17 mouse cellular contexts compared by ENCODE assay signal in genomic region chr3:49643871-49644270, GRCm38 (mm10).
DNase-seq lines count a peak whose midpoint lies in the region; ATAC-seq lines count a peak whose summit lies in the region.
"Had no signal": no experiment of that assay in that cellular context is flagged by ENCODE, and none has a peak within 500 bp of the region (broad histone marks: within the 10 kb centered on the region; RNA-seq: fewer than 3 reads in every experiment).

No protein-coding gene starts in this region.

- no peak overlapping the region for H3K9ac ChIP-seq in heart, embryonic 15.5 days
- no peak overlapping the region for H3K9ac ChIP-seq in intestine, embryonic 15.5 days
- H3K9ac ChIP-seq: forebrain, embryonic 13.5 days; lung, embryonic 14.5 days had no signal

- peak overlapping the region; percentile 53 for H3K27ac ChIP-seq in heart, embryonic 15.5 days
- H3K27ac ChIP-seq in intestine, embryonic 15.5 days = 0 out of 2 replicates have a peak overlapping the region, but pooled peaks have one; percentile 17
- H3K27ac ChIP-seq: forebrain, embryonic 13.5 days; kidney, postnatal 0 days had no signal

- intact Hi-C loops in heart, postnatal 25 days (cut with DNase I) = loop anchor here (10.0 kb wide), 1 partner anchor 111 kb away; the partner anchor contains the start of gene Pcdh18

- 0 out of 2 replicates have a peak, but pooled peaks have one; percentile 37 for ATAC-seq in heart, embryonic 15.5 days (replicated peaks; ENCODE audit: insufficient number of reproducible peaks, insufficient read depth, low FRiP score, low read depth)
- ATAC-seq in intestine, embryonic 15.5 days = no peak
- ATAC-seq: forebrain, embryonic 13.5 days; Patski had no signal

- no peaks in the 10 kb centered on the region for H3K9me3 ChIP-seq in heart, embryonic 15.5 days (replicated peaks)
- no peaks in the 10 kb centered on the region for H3K9me3 ChIP-seq in intestine, embryonic 15.5 days
- H3K9me3 ChIP-seq: forebrain, embryonic 13.5 days had no signal

- 87% methylated on average over 8 of the region's 8 CpGs for WGBS in heart, embryonic 15.5 days
- WGBS in intestine, embryonic 15.5 days = 90% methylated on average over 8 of the region's 8 CpGs

- H3K4me3 ChIP-seq in heart, embryonic 15.5 days = no peak overlapping the region
- no peak overlapping the region for H3K4me3 ChIP-seq in intestine, embryonic 15.5 days (replicated peaks)
- H3K4me3 ChIP-seq: forebrain, embryonic 13.5 days had no signal

- no peak for DNase-seq in heart, postnatal 25 days (ENCODE audit: low spot score)
- DNase-seq in 3134 (ENCODE audit: extremely low read depth, insufficient read length, low spot score) (peak; percentile 10), ES-CJ7 (ENCODE audit: low read depth, low spot score) (peak; percentile 8)
- no peak for DNase-seq in cerebellum, adult 11 months
- DNase-seq in spleen, adult 12 weeks (ENCODE audit: low spot score) = no peak
- DNase-seq in right cerebral cortex, postnatal 10 days (ENCODE audit: low spot score in 2 of 2) = no peak
- DNase-seq: adrenal gland, adult 8-10 months; cerebellum, adult 9-11 months; embryo, embryonic 11 days; right cerebral cortex, postnatal 25 days; thymus, postnatal 14 days had no signal

- no peak overlapping the region for H3K4me2 ChIP-seq in heart, embryonic 15.5 days
- H3K4me2 ChIP-seq in intestine, embryonic 15.5 days (replicated peaks) = no peak overlapping the region
- H3K4me2 ChIP-seq: forebrain, embryonic 13.5 days; lung, embryonic 14.5 days had no signal

- no peaks in the 10 kb centered on the region for H3K36me3 ChIP-seq in heart, embryonic 15.5 days
- H3K36me3 ChIP-seq in intestine, embryonic 15.5 days = no peaks in the 10 kb centered on the region

- no peaks in the 10 kb centered on the region for H3K27me3 ChIP-seq in heart, embryonic 15.5 days
- no peaks in the 10 kb centered on the region for H3K27me3 ChIP-seq in intestine, embryonic 15.5 days (replicated peaks)
- H3K27me3 ChIP-seq: forebrain, embryonic 13.5 days; Patski had no signal

- H3K4me1 ChIP-seq in heart, embryonic 15.5 days (replicated peaks) = peaks cover 7% of the 10 kb centered on the region; the same call in 1 of the 2 replicates
- no peaks in the 10 kb centered on the region for H3K4me1 ChIP-seq in intestine, embryonic 15.5 days (replicated peaks)

Comparison
In these comparisons a context has a peak if more than half of its experiments do, and no peak if none do; other contexts are left out.
1. DNase-seq: peak in 3134 (single experiment) and ES-CJ7 (single experiment); none in heart, postnatal 25 days (single experiment), cerebellum, adult 11 months (single experiment), spleen, adult 12 weeks (single experiment) and right cerebral cortex, postnatal 10 days (0 of 2).